Comparison of ENCODE assay signal across 18 mouse cellular contexts in genomic region chr4:57832318-57832717, GRCm38 (mm10).
DNase-seq lines count a peak whose midpoint lies in the region; ATAC-seq and TF ChIP-seq lines count a peak whose summit lies in the region.
"Had no signal": no experiment of that assay in that cellular context is flagged by ENCODE, and none has a peak within 500 bp of the region (broad histone marks: within the 10 kb centered on the region; RNA-seq: fewer than 3 reads in every experiment).

No protein-coding gene starts in this region.

- TF ChIP-seq EP300 in heart, postnatal 0 days (IDR thresholded peaks at IDR 0.05; ENCODE audit: low read depth) = no peak
- no peak for TF ChIP-seq EP300 in liver, postnatal 0 days (IDR thresholded peaks at IDR 0.05; ENCODE audit: low read depth)

- 60% methylated on average over 7 of the region's 7 CpGs for WGBS in heart, postnatal 0 days
- WGBS in liver, postnatal 0 days (ENCODE audit: insufficient replicate concordance) = 38% methylated on average over 7 of the region's 7 CpGs

- no peak for ATAC-seq in heart, postnatal 0 days (ENCODE audit: insufficient read depth, low read depth)
- ATAC-seq in liver, postnatal 0 days = no peak
- ATAC-seq: midbrain, embryonic 15.5 days; Patski had no signal

- no peak for TF ChIP-seq CTCF in heart, postnatal 0 days (IDR thresholded peaks at IDR 0.05; ENCODE audit: low read depth)
- no peak for TF ChIP-seq CTCF in liver, postnatal 0 days (IDR thresholded peaks at IDR 0.05; ENCODE audit: low read depth)

- H3K9me3 ChIP-seq in heart, postnatal 0 days (replicated peaks; ENCODE audit: control insufficient read depth, low read length) = no peaks in the 10 kb centered on the region
- no peaks in the 10 kb centered on the region for H3K9me3 ChIP-seq in liver, postnatal 0 days (ENCODE audit: low read length)
- H3K9me3 ChIP-seq: forebrain, embryonic 12.5 days; hindbrain, embryonic 15.5 days; midbrain, embryonic 15.5 days had no signal

- H3K4me2 ChIP-seq in heart, postnatal 0 days (ENCODE audit: low read depth, low read length) = no peak overlapping the region
- H3K4me2 ChIP-seq in liver, postnatal 0 days (ENCODE audit: low read depth, low read length) = no peak overlapping the region
- H3K4me2 ChIP-seq: forebrain, embryonic 12.5 days; hindbrain, embryonic 15.5 days; midbrain, embryonic 15.5 days had no signal

- no peaks in the 10 kb centered on the region for H3K27me3 ChIP-seq in heart, postnatal 0 days (ENCODE audit: control insufficient read depth, insufficient read depth, low read length)
- H3K27me3 ChIP-seq in splenic B cell, adult 2 months (ENCODE audit: control insufficient read depth, insufficient read depth, low read length, poor library complexity, severe bottlenecking) = no peaks in the 10 kb centered on the region
- no peaks in the 10 kb centered on the region for H3K27me3 ChIP-seq in liver, postnatal 0 days (ENCODE audit: insufficient read depth, low read length)
- H3K27me3 ChIP-seq: hindbrain, embryonic 15.5 days; Patski had no signal

- no peak for DNase-seq in heart, postnatal 0 days (ENCODE audit: low spot score)
- no peak for DNase-seq in heart, postnatal 25 days (ENCODE audit: low spot score)
- peak; percentile 24 to 32 for DNase-seq in B cell, adult 2 months
- DNase-seq in splenic B cell, adult 2 months (ENCODE audit: low read depth, low spot score) = peak; percentile 30
- no peak for DNase-seq in frontal cortex, postnatal 25 days (ENCODE audit: low spot score in 2 of 2)
- no peak for DNase-seq in liver, postnatal 0 days
- DNase-seq in embryo, embryonic 9.5 days (ENCODE audit: extremely low spot score) = no peak
- DNase-seq: adrenal gland, adult 2 months; cerebellum, postnatal 10 days; gastrocnemius, postnatal 14 days; kidney, adult 2 months; lung, postnatal 36 days; right cerebral cortex, postnatal 25 days had no signal

- no peak overlapping the region for H3K4me3 ChIP-seq in heart, postnatal 0 days (ENCODE audit: low read depth, low read length)
- H3K4me3 ChIP-seq in brown adipose tissue, adult 24 weeks (ENCODE audit: insufficient read depth, low read depth, low read length) = no peak overlapping the region
- no peak overlapping the region for H3K4me3 ChIP-seq in liver, postnatal 0 days (ENCODE audit: low read depth, low read length)
- H3K4me3 ChIP-seq: forebrain, embryonic 12.5 days; hindbrain, embryonic 15.5 days; midbrain, embryonic 15.5 days had no signal

- no peak overlapping the region for H3K9ac ChIP-seq in heart, postnatal 0 days (replicated peaks; ENCODE audit: low read depth, low read length)
- no peak overlapping the region for H3K9ac ChIP-seq in liver, postnatal 0 days (replicated peaks)
- H3K9ac ChIP-seq: forebrain, embryonic 12.5 days; hindbrain, embryonic 15.5 days; midbrain, embryonic 15.5 days had no signal

- intact Hi-C loops in heart, postnatal 25 days (cut with DNase I) = no loop called here

- 0 out of 2 replicates have a peak overlapping the region, but pooled peaks have one; percentile 18 for H3K27ac ChIP-seq in heart, postnatal 0 days (ENCODE audit: low read depth)
- peak overlapping the region; percentile 26; the same call in 1 of the 2 replicates for H3K27ac ChIP-seq in brown adipose tissue, adult 24 weeks (replicated peaks; ENCODE audit: low read depth, low read length)
- no peak overlapping the region for H3K27ac ChIP-seq in liver, postnatal 0 days (ENCODE audit: low read depth)
- H3K27ac ChIP-seq: forebrain, embryonic 12.5 days; hindbrain, embryonic 15.5 days; midbrain, embryonic 15.5 days had no signal

- peaks cover 67% of the 10 kb centered on the region for H3K4me1 ChIP-seq in heart, postnatal 0 days (ENCODE audit: control insufficient read depth, insufficient read depth)
- H3K4me1 ChIP-seq in brown adipose tissue, adult 24 weeks (ENCODE audit: control insufficient read depth, insufficient read depth, insufficient read length, low read length) = peaks cover 29% of the 10 kb centered on the region
- H3K4me1 ChIP-seq in liver, postnatal 0 days (ENCODE audit: insufficient read depth) = no peaks in the 10 kb centered on the region
- H3K4me1 ChIP-seq: midbrain, embryonic 15.5 days had no signal

- no peaks in the 10 kb centered on the region for H3K36me3 ChIP-seq in heart, postnatal 0 days (replicated peaks; ENCODE audit: control insufficient read depth, insufficient read depth, low read length)
- H3K36me3 ChIP-seq in splenic B cell, adult 2 months (ENCODE audit: control insufficient read depth, insufficient read depth, low read length, poor library complexity, severe bottlenecking) = no peaks in the 10 kb centered on the region
- H3K36me3 ChIP-seq in liver, postnatal 0 days (replicated peaks; ENCODE audit: insufficient read depth, low read length) = no peaks in the 10 kb centered on the region
- H3K36me3 ChIP-seq: forebrain, embryonic 12.5 days; hindbrain, embryonic 15.5 days; midbrain, embryonic 15.5 days had no signal

Comparison
In these comparisons a context has a peak if more than half of its experiments do, and no peak if none do; other contexts are left out.
1. DNase-seq: peak in B cell, adult 2 months (2 of 2) and splenic B cell, adult 2 months (single experiment); none in heart, postnatal 0 days (single experiment), heart, postnatal 25 days (single experiment), frontal cortex, postnatal 25 days (0 of 2), liver, postnatal 0 days (single experiment) and embryo, embryonic 9.5 days (single experiment).